Mouse (Mus musculus): Measurements from ENCODE around the gene Tgm1. TPM values are rescaled to one million over a fixed set of nuclear protein-coding genes. Genes with fewer than 3 reads are reported as not detected.
"Not testable (repeated sequence)": the region's sequence is repeated elsewhere in the genome, so short reads cannot be mapped to it uniquely, and the experiment has no call there.

The Tgm1 gene
- 0.27 and 0.42 TPM in 2 replicates for polyA plus RNA-seq (2016; fragmentation: Nextera tagmentation; extraction: Ambion mirVana)

DNA sequence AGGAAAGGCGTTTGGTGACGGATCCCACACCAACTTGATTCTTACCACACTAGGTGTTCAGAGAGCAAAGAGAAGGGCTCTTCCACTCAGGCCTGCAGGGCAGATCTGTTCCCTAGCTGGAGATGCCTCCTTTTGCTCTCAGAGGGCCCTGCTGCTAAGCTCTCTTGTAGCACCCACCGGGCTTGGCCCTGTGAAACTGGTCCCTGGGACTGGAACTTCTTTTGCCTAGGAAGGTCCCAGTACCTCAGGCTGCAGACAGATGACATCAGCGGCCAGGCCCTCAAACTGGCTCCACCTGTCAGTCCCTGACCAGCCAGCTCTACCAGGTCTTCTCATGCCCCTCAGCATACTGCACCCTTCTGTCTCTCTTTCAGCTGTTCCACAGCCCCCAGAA lies at the start of gene Tgm1:
TSS of gene Tgm1 (minus strand) at position 198 of the 394 bp plus-strand sequence.
- Histone ChIP-seq H3K36me3 (peaks cover 24% of the 10 kb centered on the region), H3K4me1 (peaks cover 11% of the 10 kb centered on the region), H3K27ac (replicated peaks) (0 out of 2 replicates have a peak within 1 kb of the TSS, but pooled peaks have one; percentile 13), H3K4me3 (peak within 1 kb of the TSS; percentile 32), H3K27me3 (ENCODE audit: low read depth, poor library complexity, severe bottlenecking) (peaks cover 28% of the 10 kb centered on the region), H3K9me3 (replicated peaks) (no peaks in the 10 kb centered on the region)
- no peak for DNase-seq (ENCODE audit: low spot score)
- WGBS: 27% methylated on average over 4 of the region's 4 CpGs

DNA sequence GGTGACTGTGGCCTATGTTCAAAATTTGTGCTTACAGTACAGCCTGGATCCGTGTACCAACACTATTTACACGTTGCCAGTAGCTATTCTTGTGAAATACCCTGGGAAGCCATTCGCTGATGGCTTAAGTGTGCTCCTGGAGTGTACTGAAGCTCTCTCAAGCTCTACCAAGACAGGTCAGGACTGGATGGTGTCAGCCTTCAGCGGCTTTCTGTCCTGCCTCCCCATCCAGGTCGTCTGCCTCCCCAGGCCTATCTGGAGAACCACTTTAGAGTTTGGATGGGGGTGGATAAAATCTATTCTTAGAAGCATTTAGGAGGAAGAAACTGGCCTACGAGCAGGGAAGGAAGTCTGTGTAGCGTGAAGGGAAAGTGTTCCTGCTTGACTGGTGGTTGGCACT lies 49.4 kb upstream of the Tgm1 start:
- Histone ChIP-seq H3K4me1 (peaks cover 39% of the 10 kb centered on the region), H3K27ac (replicated peaks) (no peak overlapping the region), H3K9me3 (replicated peaks) (no peaks in the 10 kb centered on the region), H3K4me3 (no peak overlapping the region), H3K36me3 (no peaks in the 10 kb centered on the region), H3K27me3 (ENCODE audit: low read depth, poor library complexity, severe bottlenecking) (peaks cover 80% of the 10 kb centered on the region)
- 63% methylated on average over 7 of the region's 7 CpGs for WGBS
- DNase-seq (ENCODE audit: low spot score): no peak

DNA sequence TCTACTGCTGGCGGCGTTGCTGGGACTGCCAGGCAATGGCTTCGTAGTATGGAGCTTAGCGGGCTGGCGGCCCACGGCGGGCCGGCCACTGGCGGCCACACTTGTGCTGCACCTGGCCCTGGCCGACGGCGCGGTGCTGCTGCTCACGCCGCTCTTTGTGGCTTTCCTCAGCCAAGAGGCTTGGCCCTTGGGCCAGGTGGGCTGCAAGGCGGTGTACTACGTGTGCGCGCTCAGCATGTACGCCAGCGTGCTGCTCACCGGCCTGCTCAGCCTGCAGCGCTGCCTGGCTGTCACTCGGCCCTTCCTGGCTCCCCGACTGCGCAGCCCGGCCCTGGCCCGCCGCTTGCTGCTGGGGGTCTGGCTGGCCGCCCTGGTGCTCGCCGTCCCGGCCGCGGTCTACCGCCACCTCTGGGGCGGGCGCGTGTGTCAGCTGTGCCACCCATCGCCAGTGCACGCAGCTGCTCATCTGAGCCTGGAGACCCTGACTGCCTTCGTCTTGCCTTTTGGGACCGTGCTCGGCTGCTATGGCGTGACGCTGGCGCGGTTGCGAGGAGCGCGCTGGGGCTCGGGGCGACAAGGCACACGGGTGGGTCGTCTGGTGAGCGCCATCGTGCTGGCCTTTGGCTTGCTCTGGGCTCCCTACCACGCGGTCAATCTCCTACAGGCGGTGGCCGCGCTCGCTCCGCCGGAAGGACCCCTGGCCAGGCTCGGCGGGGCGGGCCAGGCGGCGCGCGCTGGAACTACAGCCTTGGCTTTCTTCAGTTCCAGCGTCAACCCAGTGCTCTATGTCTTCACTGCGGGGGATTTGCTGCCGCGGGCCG lies 48.5 kb upstream of the Tgm1 start:
- peak overlapping the region; percentile 81 for H3K27ac ChIP-seq (replicated peaks)
- under 1% methylated on average over 77 of the region's 77 CpGs for WGBS

DNA sequence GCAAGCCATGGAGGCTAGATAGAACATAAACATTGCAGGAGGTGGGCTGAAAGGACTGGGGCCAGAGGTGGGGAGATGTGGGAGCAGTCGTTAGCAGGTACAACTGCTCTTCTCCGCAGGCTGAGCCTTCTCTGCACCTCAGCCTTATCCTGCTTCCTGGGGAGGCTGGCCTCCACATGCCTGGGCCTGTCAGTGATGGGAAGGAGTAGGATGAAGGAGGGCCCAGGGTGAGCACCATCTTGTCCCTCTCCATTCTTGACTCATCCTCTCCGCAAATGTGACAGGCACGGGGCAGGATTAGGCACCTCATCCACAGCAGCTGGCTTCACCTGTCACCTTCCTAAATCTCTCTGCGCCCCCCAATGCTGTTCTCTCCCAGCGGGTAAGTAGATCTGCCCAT lies 47.4 kb upstream of the Tgm1 start, which contains the start of gene Ltb4r2:
TSS of gene Ltb4r2 (plus strand) at position 266 of the 400 bp plus-strand sequence.
- 76% methylated on average over 6 of the region's 6 CpGs for WGBS
- H3K4me3 ChIP-seq: peak within 1 kb of the TSS; percentile 69
- DNase-seq (ENCODE audit: low spot score): no peak
- peaks cover 7% of the 10 kb centered on the region for H3K36me3 ChIP-seq
- H3K4me1 ChIP-seq: peaks cover 31% of the 10 kb centered on the region
- H3K27me3 ChIP-seq (ENCODE audit: low read depth, poor library complexity, severe bottlenecking): peaks cover 60% of the 10 kb centered on the region
- H3K27ac ChIP-seq (replicated peaks): peak within 1 kb of the TSS; percentile 81
- H3K9me3 ChIP-seq (replicated peaks): no peaks in the 10 kb centered on the region

More for the DNA sequence above, 48.5 kb upstream of the Tgm1 start:
- H3K9me3 ChIP-seq (replicated peaks): no peaks in the 10 kb centered on the region
- DNase-seq (ENCODE audit: low spot score): peak; percentile 73
- H3K36me3 ChIP-seq: no peaks in the 10 kb centered on the region
- H3K4me1 ChIP-seq: peaks cover 31% of the 10 kb centered on the region
- peaks cover 70% of the 10 kb centered on the region for H3K27me3 ChIP-seq (ENCODE audit: low read depth, poor library complexity, severe bottlenecking)
- peak overlapping the region; percentile 69 for H3K4me3 ChIP-seq

GRCm38 (mm10) chr14:55760156-55760555 lies 46.4 kb upstream of the Tgm1 start:
- peak; percentile 86 for DNase-seq (ENCODE audit: low spot score)
- H3K4me1 ChIP-seq: peaks cover 31% of the 10 kb centered on the region
- H3K9me3 ChIP-seq (replicated peaks); H3K27ac ChIP-seq (replicated peaks): not testable (repeated sequence)
- peaks cover 17% of the 10 kb centered on the region for H3K36me3 ChIP-seq
- H3K4me3 ChIP-seq: peak overlapping the region; percentile 34
- 1% methylated on average over 6 of the region's 6 CpGs for WGBS
- peaks cover 50% of the 10 kb centered on the region for H3K27me3 ChIP-seq (ENCODE audit: low read depth, poor library complexity, severe bottlenecking)

GRCm38 (mm10) chr14:55758363-55758784 lies 44.6 kb upstream of the Tgm1 start, which contains the start of gene Cideb:
Cideb (minus strand) TSS chr14:55758458.
- peaks cover 35% of the 10 kb centered on the region for H3K36me3 ChIP-seq
- no peak within 1 kb of the TSS for H3K4me3 ChIP-seq
- H3K27me3 ChIP-seq (ENCODE audit: low read depth, poor library complexity, severe bottlenecking): peaks cover 32% of the 10 kb centered on the region
- H3K27ac ChIP-seq (replicated peaks): no peak within 1 kb of the TSS
- H3K4me1 ChIP-seq: peaks cover 31% of the 10 kb centered on the region
- H3K9me3 ChIP-seq (replicated peaks): no peaks in the 10 kb centered on the region
- DNase-seq (ENCODE audit: low spot score): peak; percentile 44
- 23% methylated on average over 8 of the region's 8 CpGs for WGBS

GRCm38 (mm10) chr14:55757566-55757965 lies 43.8 kb upstream of the Tgm1 start:
- H3K27ac ChIP-seq (replicated peaks): no peak overlapping the region
- no peak overlapping the region for H3K4me3 ChIP-seq
- H3K4me1 ChIP-seq: peaks cover 26% of the 10 kb centered on the region
- no peak for DNase-seq (ENCODE audit: low spot score)
- WGBS: 84% methylated on average over 6 of the region's 6 CpGs
- H3K9me3 ChIP-seq (replicated peaks): no peaks in the 10 kb centered on the region
- H3K27me3 ChIP-seq (ENCODE audit: low read depth, poor library complexity, severe bottlenecking): peaks cover 24% of the 10 kb centered on the region
- H3K36me3 ChIP-seq: peaks cover 43% of the 10 kb centered on the region

- H3K27me3 ChIP-seq (ENCODE audit: low read depth, poor library complexity, severe bottlenecking): no peaks in the 10 kb centered on the region
- 94% methylated on average over 10 of the region's 10 CpGs for WGBS
- H3K27ac ChIP-seq (replicated peaks): no peak overlapping the region
- H3K4me3 ChIP-seq: peak overlapping the region; percentile 90
- DNase-seq (ENCODE audit: low spot score): no peak
- H3K36me3 ChIP-seq: peaks cover 48% of the 10 kb centered on the region
- H3K4me1 ChIP-seq: peaks cover 39% of the 10 kb centered on the region
- H3K9me3 ChIP-seq (replicated peaks): no peaks in the 10 kb centered on the region
Observed at GRCm38 (mm10) chr14:55747051-55747847, 33.5 kb upstream of the Tgm1 start.

DNA sequence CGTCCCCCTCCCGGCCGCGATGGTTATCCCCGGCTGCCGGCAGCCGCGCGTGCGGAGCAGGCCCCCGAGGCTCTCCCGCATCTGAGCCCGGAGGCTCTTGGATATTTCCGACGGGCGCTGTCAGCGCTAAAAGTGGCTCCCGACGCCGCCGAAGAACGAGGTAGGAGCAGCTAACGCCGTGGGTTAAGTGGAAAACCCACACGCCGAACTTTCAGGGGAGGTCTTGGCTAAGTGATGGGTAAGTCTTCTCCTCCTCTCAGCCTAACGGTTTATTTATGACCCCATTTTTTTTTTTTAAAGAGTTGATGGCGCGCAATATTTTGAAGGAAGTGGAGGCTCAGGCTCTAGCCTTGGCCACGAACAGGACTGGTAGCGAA lies 32.1 kb upstream of the Tgm1 start:
- H3K4me3 ChIP-seq: peak overlapping the region; percentile 90
- peaks cover 39% of the 10 kb centered on the region for H3K36me3 ChIP-seq
- no peaks in the 10 kb centered on the region for H3K9me3 ChIP-seq (replicated peaks)
- H3K4me1 ChIP-seq: peaks cover 39% of the 10 kb centered on the region
- no peaks in the 10 kb centered on the region for H3K27me3 ChIP-seq (ENCODE audit: low read depth, poor library complexity, severe bottlenecking)
- peak overlapping the region; percentile 86 for H3K27ac ChIP-seq (replicated peaks)
- DNase-seq (ENCODE audit: low spot score): no peak
- WGBS: under 1% methylated on average over 31 of the region's 31 CpGs

DNA sequence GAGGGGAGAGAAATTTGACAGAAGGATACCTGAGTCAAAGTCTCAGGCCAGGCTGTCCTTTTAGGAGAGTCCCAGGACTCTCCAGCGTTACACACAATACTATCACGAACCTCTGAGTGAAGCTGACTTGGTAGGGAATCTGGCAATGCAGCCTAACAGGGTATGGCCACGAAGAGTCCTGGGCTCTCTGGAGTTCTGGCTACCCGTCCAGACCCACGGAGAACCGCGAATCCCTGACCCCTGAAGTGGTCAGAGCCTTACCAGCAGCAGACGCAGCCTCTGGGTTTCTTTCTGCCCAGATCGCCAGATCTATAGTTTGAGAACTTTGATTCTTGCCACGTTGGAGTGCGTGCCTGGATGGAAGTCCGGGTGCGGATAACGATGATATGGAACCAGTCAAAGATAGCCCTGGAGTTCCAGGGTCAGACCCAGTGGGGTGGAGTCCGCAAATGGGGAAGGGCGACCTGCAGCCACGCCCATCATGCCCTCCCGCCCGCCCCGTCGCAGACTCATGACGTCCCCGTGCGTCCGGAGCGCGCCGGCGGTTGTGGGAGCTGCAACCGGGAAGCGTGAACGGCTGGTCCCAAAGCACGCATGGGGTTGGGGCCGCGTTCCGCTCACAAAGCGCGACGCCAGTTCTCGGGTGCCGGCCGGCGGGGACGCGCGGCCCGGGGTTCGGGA lies 31.6 kb upstream of the Tgm1 start, which contains the start of the genes Dhrs1 and Nop9:
TSS of gene Dhrs1 (minus strand) at position 511 of the 681 bp plus-strand sequence.
TSS of gene Nop9 (plus strand) at position 514 of the 681 bp plus-strand sequence.
- 2% methylated on average over 48 of the region's 48 CpGs for WGBS
- Histone ChIP-seq H3K27ac (replicated peaks) (peak within 1 kb of the TSS; percentile 86), H3K4me1 (peaks cover 39% of the 10 kb centered on the region), H3K9me3 (replicated peaks) (no peaks in the 10 kb centered on the region), H3K27me3 (ENCODE audit: low read depth, poor library complexity, severe bottlenecking) (no peaks in the 10 kb centered on the region), H3K4me3 (peak within 1 kb of the TSS; percentile 90), H3K36me3 (peaks cover 39% of the 10 kb centered on the region)
- DNase-seq (ENCODE audit: low spot score): peak; percentile 94

- Histone ChIP-seq H3K36me3 (peaks cover 40% of the 10 kb centered on the region), H3K4me3 (peak overlapping the region; percentile 90; the same call in 1 of the 2 replicates)
Observed at GRCm38 (mm10) chr14:55743711-55744110, 30.0 kb upstream of the Tgm1 start.

DNA sequence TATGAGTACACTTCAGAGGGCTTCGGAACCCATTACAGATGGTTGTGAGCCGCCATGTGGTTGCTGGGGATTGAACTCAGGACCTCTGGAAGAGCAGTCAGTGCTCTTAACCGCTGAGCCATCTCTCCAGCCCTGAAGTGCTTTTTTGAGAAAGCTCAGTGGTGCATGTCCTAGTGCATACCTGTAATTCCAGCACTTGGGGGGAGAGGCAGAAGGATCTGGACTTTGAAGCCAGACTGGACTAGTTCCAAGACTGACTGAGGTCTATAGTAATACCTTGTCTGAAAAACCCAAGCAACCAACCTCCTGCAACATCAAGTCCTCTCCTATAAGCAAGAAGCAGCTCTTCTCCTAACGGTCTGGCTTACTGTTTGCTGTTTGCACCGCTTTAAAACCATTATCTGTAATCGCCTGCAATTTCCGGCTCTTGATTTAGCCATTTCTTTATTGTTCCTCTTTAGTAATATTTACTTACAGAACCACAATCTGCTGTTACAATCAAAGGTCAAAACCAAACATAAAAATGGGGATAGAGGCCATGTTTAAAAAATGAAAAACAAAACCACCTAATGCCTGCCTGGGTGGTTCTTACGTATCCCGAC lies 23.5 kb upstream of the Tgm1 start:
- H3K27me3 ChIP-seq (ENCODE audit: low read depth, poor library complexity, severe bottlenecking): no peaks in the 10 kb centered on the region
- no peak for DNase-seq (ENCODE audit: low spot score)
- WGBS: 89% methylated on average over 9 of the region's 9 CpGs
- H3K27ac ChIP-seq (replicated peaks): no peak overlapping the region
- H3K9me3 ChIP-seq (replicated peaks): no peaks in the 10 kb centered on the region
- no peaks in the 10 kb centered on the region for H3K4me1 ChIP-seq
- H3K36me3 ChIP-seq: peaks cover 37% of the 10 kb centered on the region
- no peak overlapping the region for H3K4me3 ChIP-seq

More at GRCm38 (mm10) chr14:55743711-55744110, 30.0 kb upstream of the Tgm1 start:
- H3K27me3 ChIP-seq (ENCODE audit: low read depth, poor library complexity, severe bottlenecking): no peaks in the 10 kb centered on the region
- H3K9me3 ChIP-seq (replicated peaks): no peaks in the 10 kb centered on the region
- no peak overlapping the region for H3K27ac ChIP-seq (replicated peaks)
- peaks cover 39% of the 10 kb centered on the region for H3K4me1 ChIP-seq
- peak; percentile 83 for DNase-seq (ENCODE audit: low spot score)
- 24% methylated on average over 10 of the region's 10 CpGs for WGBS
